Mouse (Mus musculus) heart, embryonic 13.5 days (tissue): ENCODE measurements around the gene Rplp2. TPM values are rescaled to one million over a fixed set of nuclear protein-coding genes. Genes with fewer than 3 reads are reported as not detected.
A peak's percentile ranks its signal among the peaks of the same experiment; 100 is the strongest.

Source experiments
- ATAC-seq: fragments of 200-750 bp; cut with Nextera tagmentation; 2 replicates; pipeline ENCODE4 v1.8.0; 2017; ENCODE audit warnings: moderate TSS enrichment; ENCODE audit not compliant: insufficient number of reproducible peaks, low FRiP score, low TSS enrichment; ENCODE audit errors: extremely low read depth
- H3K27ac ChIP-seq: fragments of 300-500 bp; sonication (generic); replicated peaks from 2 replicates; pipeline ENCODE4 v1.5.1; 2015; ENCODE audit warnings: moderate library complexity, mild to moderate bottlenecking, inconsistent platforms
- H3K27me3 ChIP-seq: fragments of 300-500 bp; sonication (generic); replicated peaks from 2 replicates; pipeline ENCODE4 v1.6.1; 2015; ENCODE audit warnings: mild to moderate bottlenecking, inconsistent platforms
- H3K36me3 ChIP-seq: fragments of 300-500 bp; sonication (generic); 2 replicates; pipeline ENCODE4 v1.6.1; 2015; ENCODE audit warnings: mild to moderate bottlenecking, inconsistent platforms
- H3K4me1 ChIP-seq: fragments of 300-500 bp; sonication (generic); 2 replicates; pipeline ENCODE4 v1.6.1; 2015; ENCODE audit warnings: inconsistent platforms
- H3K4me2 ChIP-seq: fragments of 300-500 bp; sonication (generic); 2 replicates; pipeline ENCODE4 v1.6.1; 2015; ENCODE audit warnings: inconsistent platforms, mild to moderate bottlenecking, moderate library complexity
- H3K4me3 ChIP-seq: fragments of 300-500 bp; sonication (generic); 2 replicates; pipeline ENCODE4 v1.5.1; 2015; ENCODE audit warnings: moderate library complexity, mild to moderate bottlenecking, inconsistent platforms
- H3K9ac ChIP-seq: fragments of 300-500 bp; sonication (generic); 2 replicates; pipeline ENCODE4 v1.6.1; 2015; ENCODE audit warnings: inconsistent platforms, mild to moderate bottlenecking, moderate library complexity
- H3K9me3 ChIP-seq: fragments of 300-500 bp; sonication (generic); 2 replicates; pipeline ENCODE4 v1.6.1; 2016; ENCODE audit warnings: inconsistent platforms
- WGBS: fragments of 180-500 bp; shearing (Covaris S2); methylation state at CpG from one replicate; pipeline ENCODE4 v1.1.7; 2015; ENCODE audit warnings: mixed read lengths; 5-methylcytosine and 5-hydroxymethylcytosine counted together
- polyA plus RNA-seq: library from polyadenylated mRNA; unstranded; fragments of >200 nt; fragmentation: Nextera tagmentation; extraction: Ambion mirVana; gene quantifications from 2 replicates; pipeline ENCODE4 v1.2.1, GENCODE M21; 2015

Rplp2 gene
- polyA plus RNA-seq, 1 experiment from 2014 or later, result 874 TPM

DNA sequence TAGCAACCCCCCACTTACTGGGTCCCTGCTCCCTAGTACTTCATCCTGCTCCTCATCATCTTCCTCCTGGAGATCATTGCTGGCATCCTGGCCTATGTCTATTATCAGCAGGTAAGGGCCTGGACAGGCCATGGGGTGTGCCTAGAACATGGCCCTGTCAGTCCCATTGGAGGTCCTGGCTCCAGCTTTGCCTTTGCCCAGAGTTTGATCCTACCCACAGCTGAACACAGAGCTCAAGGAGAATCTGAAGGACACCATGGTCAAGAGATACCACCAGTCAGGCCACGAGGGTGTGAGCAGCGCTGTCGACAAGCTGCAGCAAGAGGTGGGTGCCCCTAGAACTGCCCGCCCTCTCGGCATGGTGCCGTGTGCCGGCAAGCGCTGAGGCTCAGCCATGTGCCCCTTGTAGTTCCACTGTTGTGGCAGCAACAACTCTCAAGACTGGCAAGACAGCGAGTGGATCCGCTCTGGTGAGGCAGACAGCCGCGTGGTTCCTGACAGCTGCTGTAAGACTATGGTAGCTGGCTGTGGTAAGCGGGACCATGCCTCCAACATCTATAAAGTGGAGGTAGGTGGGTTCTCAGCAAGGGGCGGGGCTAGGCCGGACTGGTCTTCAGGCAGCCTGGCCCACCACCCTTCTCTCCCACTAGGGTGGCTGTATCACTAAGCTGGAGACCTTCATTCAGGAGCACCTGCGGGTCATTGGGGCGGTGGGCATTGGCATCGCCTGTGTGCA, 22.9 kb downstream of the Rplp2 start:
- peak overlapping the region; percentile 84 for H3K4me2 ChIP-seq
- peaks cover 64% of the 10 kb centered on the region for H3K4me1 ChIP-seq
- H3K27me3 ChIP-seq, result peaks cover 11% of the 10 kb centered on the region
- peak overlapping the region; percentile 94 for H3K9ac ChIP-seq
- H3K27ac ChIP-seq, result peak overlapping the region; percentile 94
- H3K9me3 ChIP-seq, result no peaks in the 10 kb centered on the region
- 78% methylated on average over 18 of the region's 18 CpGs for WGBS
- ATAC-seq, result no peak
- H3K36me3 ChIP-seq, result peaks cover 39% of the 10 kb centered on the region
- H3K4me3 ChIP-seq, result 0 out of 2 replicates have a peak overlapping the region, but pooled peaks have one; percentile 82

DNA sequence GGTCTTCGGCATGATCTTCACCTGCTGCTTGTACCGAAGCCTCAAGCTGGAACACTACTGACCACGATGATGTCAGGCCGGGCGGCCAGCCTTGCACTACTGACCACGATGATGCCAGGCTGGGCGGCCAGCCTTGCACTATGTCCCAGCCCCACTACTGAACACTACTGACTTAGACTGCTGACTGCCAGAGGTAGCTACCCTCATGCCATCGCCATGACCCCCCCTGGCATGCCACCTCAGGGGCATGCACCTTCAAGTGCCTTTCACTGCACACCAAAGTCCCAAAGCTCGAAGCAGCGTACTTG, 23.4 kb downstream of the Rplp2 start:
- no peak overlapping the region for H3K9ac ChIP-seq
- H3K4me1 ChIP-seq, result peaks cover 60% of the 10 kb centered on the region
- H3K27ac ChIP-seq, result no peak overlapping the region
- no peak for ATAC-seq
- H3K4me3 ChIP-seq, result no peak overlapping the region
- peaks cover 39% of the 10 kb centered on the region for H3K36me3 ChIP-seq
- peaks cover 5% of the 10 kb centered on the region for H3K27me3 ChIP-seq
- 94% methylated on average over 10 of the region's 10 CpGs for WGBS
- no peak overlapping the region for H3K4me2 ChIP-seq
- H3K9me3 ChIP-seq, result no peaks in the 10 kb centered on the region

- Histone ChIP-seq H3K27me3 (no peaks in the 10 kb centered on the region), H3K36me3 (peaks cover 39% of the 10 kb centered on the region), H3K9me3 (no peaks in the 10 kb centered on the region), H3K4me3 (no peak overlapping the region), H3K4me1 (peaks cover 60% of the 10 kb centered on the region), H3K27ac (no peak overlapping the region), H3K4me2 (no peak overlapping the region), H3K9ac (no peak overlapping the region)
- 83% methylated on average over 1 of the region's 1 CpGs for WGBS
- no peak for ATAC-seq
These were observed 24.1 kb downstream of the Rplp2 start for GRCm38 (mm10) chr7:141471236-141471635.

GRCm38 (mm10) chr7:141472226-141472625, 25.1 kb downstream of the Rplp2 start:
- H3K9ac ChIP-seq, result no peak overlapping the region
- no peaks in the 10 kb centered on the region for H3K9me3 ChIP-seq
- 79% methylated on average over 6 of the region's 6 CpGs for WGBS
- no peaks in the 10 kb centered on the region for H3K27me3 ChIP-seq
- no peak for ATAC-seq
- H3K36me3 ChIP-seq, result peaks cover 39% of the 10 kb centered on the region
- no peak overlapping the region for H3K27ac ChIP-seq
- peaks cover 60% of the 10 kb centered on the region for H3K4me1 ChIP-seq
- no peak overlapping the region for H3K4me3 ChIP-seq
- no peak overlapping the region for H3K4me2 ChIP-seq

DNA sequence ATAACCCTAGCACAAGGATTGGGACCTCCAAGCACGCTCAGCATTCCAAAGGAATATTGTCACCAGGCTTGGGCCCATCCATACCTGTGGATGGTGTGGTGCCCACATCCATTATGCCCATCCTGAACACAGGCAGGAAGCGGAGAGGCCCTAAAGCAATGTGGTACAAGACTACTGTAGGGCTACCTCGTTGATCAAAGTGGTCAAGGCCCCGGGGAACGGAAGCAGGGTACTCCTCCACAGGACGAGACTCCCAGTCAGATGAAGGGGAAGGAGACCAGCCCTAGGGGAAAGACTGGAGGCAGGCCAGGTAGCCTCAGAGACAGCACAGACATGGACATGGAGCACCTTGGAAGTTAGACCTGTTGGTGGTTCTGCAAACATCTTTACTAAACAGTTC, 25.6 kb downstream of the Rplp2 start:
- Histone ChIP-seq H3K27me3 (no peaks in the 10 kb centered on the region), H3K4me3 (no peak overlapping the region), H3K9me3 (no peaks in the 10 kb centered on the region), H3K9ac (no peak overlapping the region), H3K4me1 (peaks cover 66% of the 10 kb centered on the region), H3K4me2 (no peak overlapping the region), H3K36me3 (peaks cover 39% of the 10 kb centered on the region), H3K27ac (no peak overlapping the region)
- ATAC-seq, result no peak
- 88% methylated on average over 6 of the region's 6 CpGs for WGBS

DNA sequence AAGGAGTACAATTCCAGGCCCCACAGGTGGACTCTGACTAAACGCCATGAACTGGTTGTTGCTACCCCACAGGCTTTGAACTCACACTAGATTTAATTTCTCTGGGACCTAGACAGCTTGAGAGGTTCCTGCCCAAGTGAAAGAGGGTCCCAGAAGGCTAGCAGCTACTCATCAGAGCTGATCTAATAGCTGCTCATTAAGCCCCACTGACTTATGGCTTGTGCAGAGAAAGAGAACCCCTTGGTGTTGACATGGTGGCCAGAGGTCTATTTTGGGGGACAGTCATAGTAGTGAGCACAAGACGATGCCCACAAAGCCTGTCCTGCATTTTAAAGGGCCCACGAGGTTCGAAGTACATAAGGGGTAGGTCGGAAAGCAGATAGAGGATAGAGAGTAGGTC, 27.0 kb downstream of the Rplp2 start:
- Histone ChIP-seq H3K9me3 (no peaks in the 10 kb centered on the region), H3K9ac (peak overlapping the region; percentile 91), H3K4me1 (peaks cover 61% of the 10 kb centered on the region), H3K4me2 (peak overlapping the region; percentile 95), H3K4me3 (peak overlapping the region; percentile 88), H3K27ac (no peak overlapping the region), H3K36me3 (peaks cover 38% of the 10 kb centered on the region), H3K27me3 (no peaks in the 10 kb centered on the region)
- WGBS, result 5% methylated on average over 5 of the region's 5 CpGs
- no peak for ATAC-seq

DNA sequence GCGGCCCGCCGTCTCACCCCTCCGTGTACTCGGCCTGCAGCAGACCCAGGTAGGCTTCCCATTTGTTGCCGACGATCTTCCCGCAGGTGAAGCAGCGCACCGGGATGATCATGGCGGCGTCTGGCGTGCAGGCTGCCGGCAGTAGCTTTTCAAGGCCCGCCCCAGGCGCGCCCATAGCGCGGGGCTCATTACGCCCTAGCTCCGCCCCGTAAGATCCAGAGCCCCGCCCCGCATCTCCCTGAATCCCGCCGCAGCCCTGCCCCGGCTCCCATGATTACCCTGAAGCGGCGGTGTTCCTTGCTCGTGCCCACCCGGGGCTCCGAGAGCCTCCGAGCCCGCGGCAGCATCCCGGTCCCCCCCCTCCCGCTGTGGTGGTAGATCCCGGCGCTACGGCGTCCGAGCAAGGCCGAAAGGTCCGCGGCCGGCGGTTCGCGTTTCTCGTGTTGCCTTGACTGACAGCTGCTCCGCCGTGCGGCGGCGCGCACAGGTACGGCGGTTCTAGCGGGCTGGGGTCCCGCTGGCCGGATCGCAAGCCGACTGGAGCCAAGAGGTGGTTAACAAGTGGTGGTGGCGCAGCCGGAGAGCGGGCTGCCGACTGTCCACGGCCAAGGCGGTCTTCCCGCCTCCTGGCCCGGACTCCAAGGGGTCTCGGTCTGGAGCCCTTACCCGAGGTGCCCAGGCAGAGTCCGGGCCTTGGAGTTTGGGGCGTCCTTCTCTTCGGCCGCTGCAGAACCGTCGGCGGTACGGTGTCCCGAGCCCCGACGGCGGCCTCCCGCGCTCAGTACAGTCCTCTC, 28.0 kb downstream of the Rplp2 start, which contains the start of the genes Polr2l and Tspan4:
Gene Polr2l, minus strand, starts transcription at position 122 of the 794 bp plus-strand sequence.
Gene Tspan4, plus strand, starts transcription at position 230 of the 794 bp plus-strand sequence.
- Histone ChIP-seq H3K4me3 (peak within 1 kb of the TSS; percentile 88), H3K9me3 (no peaks in the 10 kb centered on the region), H3K4me2 (peak within 1 kb of the TSS; percentile 95), H3K4me1 (peaks cover 51% of the 10 kb centered on the region), H3K9ac (peak within 1 kb of the TSS; percentile 91), H3K27me3 (no peaks in the 10 kb centered on the region), H3K27ac (peak within 1 kb of the TSS; percentile 98), H3K36me3 (peaks cover 27% of the 10 kb centered on the region)
- peak; percentile 66 for ATAC-seq
- under 1% methylated on average over 87 of the region's 87 CpGs for WGBS

- Histone ChIP-seq H3K4me3 (peak overlapping the region; percentile 88), H3K9me3 (no peaks in the 10 kb centered on the region), H3K27me3 (no peaks in the 10 kb centered on the region), H3K36me3 (peaks cover 22% of the 10 kb centered on the region), H3K4me1 (peaks cover 54% of the 10 kb centered on the region), H3K9ac (peak overlapping the region; percentile 91), H3K27ac (peak overlapping the region; percentile 98), H3K4me2 (peak overlapping the region; percentile 95)
- no peak for ATAC-seq
- under 1% methylated on average over 12 of the region's 12 CpGs for WGBS
These were observed 28.6 kb downstream of the Rplp2 start for GRCm38 (mm10) chr7:141475805-141476158.

- Histone ChIP-seq H3K36me3 (peaks cover 15% of the 10 kb centered on the region), H3K9me3 (no peaks in the 10 kb centered on the region), H3K4me2 (peak overlapping the region; percentile 95), H3K9ac (peak overlapping the region; percentile 91), H3K27ac (peak overlapping the region; percentile 98), H3K4me3 (peak overlapping the region; percentile 88), H3K4me1 (peaks cover 60% of the 10 kb centered on the region), H3K27me3 (no peaks in the 10 kb centered on the region)
- peak; percentile 47 for ATAC-seq
- 2% methylated on average over 17 of the region's 17 CpGs for WGBS
These were observed 29.2 kb downstream of the Rplp2 start for GRCm38 (mm10) chr7:141476226-141476980.

DNA sequence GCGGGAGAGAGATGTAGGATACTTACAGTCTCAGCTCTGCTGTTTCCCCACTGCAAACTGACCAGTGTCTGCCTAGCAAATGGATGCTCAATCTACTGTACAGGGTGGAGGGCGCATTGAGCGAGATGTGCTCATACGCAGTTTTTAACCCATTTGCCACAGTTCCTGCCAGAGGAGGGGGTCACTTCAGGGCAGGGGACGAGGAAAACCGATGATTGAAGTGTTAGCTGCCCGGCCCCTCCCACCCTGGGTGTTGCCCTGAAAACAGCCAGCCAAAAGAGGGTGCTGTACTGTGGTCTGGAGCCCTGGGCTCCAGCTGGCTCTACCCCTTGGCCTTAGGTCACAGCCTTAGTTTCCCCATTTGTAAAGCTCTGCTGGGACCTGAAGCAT, 29.8 kb downstream of the Rplp2 start:
- Histone ChIP-seq H3K4me3 (peak overlapping the region; percentile 88), H3K9me3 (no peaks in the 10 kb centered on the region), H3K4me2 (peak overlapping the region; percentile 95), H3K4me1 (peaks cover 64% of the 10 kb centered on the region), H3K36me3 (peaks cover 10% of the 10 kb centered on the region), H3K9ac (peak overlapping the region; percentile 91), H3K27me3 (peaks cover under 1% of the 10 kb centered on the region; the same call in 1 of the 2 replicates), H3K27ac (peak overlapping the region; percentile 98)
- no peak for ATAC-seq
- WGBS, result 12% methylated on average over 7 of the region's 7 CpGs
